ENCODE assay signal across 7 mouse cellular contexts in genomic region chr11:55470761-55471160, GRCm38 (mm10). TPM values are rescaled to one million over a fixed set of nuclear protein-coding genes. Genes with fewer than 3 reads are reported as not detected.
DNase-seq lines count a peak whose midpoint lies in the region; ATAC-seq and TF ChIP-seq lines count a peak whose summit lies in the region.

No protein-coding gene starts in this region.

- TF ChIP-seq CTCF in small intestine, adult 2 months (IDR thresholded peaks at IDR 0.05; ENCODE audit: extremely low read depth, insufficient read length, insufficient replicate concordance, low read depth, low read length), result no peak

- peaks cover 50% of the 10 kb centered on the region for H3K4me1 ChIP-seq in megakaryocyte, embryonic 14.5 days
- H3K4me1 ChIP-seq in forebrain, embryonic 12.5 days, result peaks cover 24% of the 10 kb centered on the region
- peaks cover 15% of the 10 kb centered on the region; the same call in 1 of the 2 replicates for H3K4me1 ChIP-seq in small intestine, adult 2 months (ENCODE audit: control insufficient read depth, insufficient read depth, insufficient read length, low read length)

- ATAC-seq in megakaryocyte, adult 5-6 weeks (ENCODE audit: poor library complexity, severe bottlenecking), result no peak
- no peak for ATAC-seq in forebrain, embryonic 12.5 days (ENCODE audit: low FRiP score)

- peaks cover 17% of the 10 kb centered on the region for H3K36me3 ChIP-seq in megakaryocyte, embryonic 14.5 days (replicated peaks; ENCODE audit: low read length)
- peaks cover 31% of the 10 kb centered on the region for H3K36me3 ChIP-seq in forebrain, embryonic 12.5 days (replicated peaks)
- H3K36me3 ChIP-seq in small intestine, adult 2 months (ENCODE audit: control insufficient read depth, insufficient read depth, low read length), result peaks cover 2% of the 10 kb centered on the region; the same call in 1 of the 2 replicates

- peak; percentile 30 for DNase-seq in kidney, postnatal 14 days
- DNase-seq in left cerebral cortex, postnatal 4 days, result no peak
- DNase-seq in embryo, embryonic 10 days (ENCODE audit: low spot score), result no peak

- 73% methylated on average over 8 of the region's 8 CpGs for WGBS in forebrain, embryonic 12.5 days
- 5% methylated on average over 8 of the region's 8 CpGs for WGBS in small intestine, adult 2 months

- no peak for TF ChIP-seq POLR2A in small intestine, adult 2 months (IDR thresholded peaks at IDR 0.05; ENCODE audit: low read depth, low read length)

- H3K27ac ChIP-seq in forebrain, embryonic 12.5 days, result no peak overlapping the region
- H3K27ac ChIP-seq in small intestine, adult 2 months (ENCODE audit: insufficient read depth, low read depth, low read length), result no peak overlapping the region

- H3K4me3 ChIP-seq in megakaryocyte, embryonic 14.5 days (replicated peaks), result peak overlapping the region; percentile 98
- peak overlapping the region; percentile 96 for H3K4me3 ChIP-seq in forebrain, embryonic 12.5 days (replicated peaks)
- peak overlapping the region; percentile 71 for H3K4me3 ChIP-seq in small intestine, adult 2 months (ENCODE audit: low read depth, low read length)

- no peaks in the 10 kb centered on the region for H3K9me3 ChIP-seq in megakaryocyte, embryonic 14.5 days
- H3K9me3 ChIP-seq in forebrain, embryonic 12.5 days, result no peaks in the 10 kb centered on the region

- no peaks in the 10 kb centered on the region for H3K27me3 ChIP-seq in megakaryocyte, embryonic 14.5 days (replicated peaks)
- H3K27me3 ChIP-seq in forebrain, embryonic 12.5 days, result no peaks in the 10 kb centered on the region
- H3K27me3 ChIP-seq in small intestine, adult 2 months (ENCODE audit: control insufficient read depth, insufficient read depth, low read length), result no peaks in the 10 kb centered on the region

- peak overlapping the region; percentile 98 for H3K9ac ChIP-seq in forebrain, embryonic 12.5 days

- H3K4me2 ChIP-seq in forebrain, embryonic 12.5 days, result peak overlapping the region; percentile 79

- intact Hi-C loops in left cerebral cortex, postnatal 4 days (cut with DNase I), result no loop called here

RNA-seq across cellular contexts. Expression of gene G3bp1, which starts 1.3 kb away (rescaled TPM):
- polyA plus RNA-seq in megakaryocyte, embryonic 14.5 days (2012; ENCODE audit: insufficient read depth, low replicate concordance), result 12.3 and 44.5 TPM in 2 replicates
- 29.4 and 30.7 TPM in 2 replicates for total RNA-seq in megakaryocyte, adult 5-6 weeks (2015)
- 47.8 and 50.6 TPM in 2 replicates for total RNA-seq in megakaryocyte, adult 5-6 weeks (2017)
- polyA plus RNA-seq in forebrain, embryonic 12.5 days (2016; fragmentation: Nextera tagmentation; extraction: Ambion mirVana), result 239 and 249 TPM in 2 replicates
- 5.9 and 10.4 TPM in 2 replicates for polyA plus RNA-seq in small intestine, adult 2 months (2012; rRNA removed)
- total RNA-seq in left cerebral cortex, postnatal 4 days (2021), result 10 to 100 TPM; 53.1 to 56.4 TPM

RNA-seq across cellular contexts. Expression of gene Atox1, which starts 9.7 kb away (rescaled TPM):
- polyA plus RNA-seq in megakaryocyte, embryonic 14.5 days (2012; ENCODE audit: insufficient read depth, low replicate concordance), result 110 and 126 TPM in 2 replicates
- total RNA-seq in megakaryocyte, adult 5-6 weeks (2015), result 211 and 215 TPM in 2 replicates
- 71.8 and 92.8 TPM in 2 replicates for total RNA-seq in megakaryocyte, adult 5-6 weeks (2017)
- 211 TPM in 2 replicates for polyA plus RNA-seq in forebrain, embryonic 12.5 days (2016; fragmentation: Nextera tagmentation; extraction: Ambion mirVana)
- polyA plus RNA-seq in small intestine, adult 2 months (2012; rRNA removed), result 318 and 485 TPM in 2 replicates
- total RNA-seq in left cerebral cortex, postnatal 4 days (2021), result 100 to 1,000 TPM; 124 to 130 TPM

RNA-seq across cellular contexts. Expression of gene Sparc, which starts 47.8 kb away (rescaled TPM):
- polyA plus RNA-seq in megakaryocyte, embryonic 14.5 days (2012; ENCODE audit: insufficient read depth, low replicate concordance), result 11.1 TPM in 1 of 2 replicates, not detected in the other
- 0.71 and 1.2 TPM in 2 replicates for total RNA-seq in megakaryocyte, adult 5-6 weeks (2015)
- total RNA-seq in megakaryocyte, adult 5-6 weeks (2017), result 0.57 and 1.5 TPM in 2 replicates
- polyA plus RNA-seq in forebrain, embryonic 12.5 days (2016; fragmentation: Nextera tagmentation; extraction: Ambion mirVana), result 329 and 395 TPM in 2 replicates
- 278 and 350 TPM in 2 replicates for polyA plus RNA-seq in small intestine, adult 2 months (2012; rRNA removed)
- 100 to 1,000 TPM; 228 to 243 TPM for total RNA-seq in left cerebral cortex, postnatal 4 days (2021)

Comparison
In these comparisons a context has a peak if more than half of its experiments do, and no peak if none do; other contexts are left out.
1. RNA of gene Sparc, which starts 47.8 kb away (polyA plus RNA-seq): 329 to 395 TPM in forebrain, embryonic 12.5 days and 278 to 350 TPM in small intestine, adult 2 months; 11.1 TPM in megakaryocyte, embryonic 14.5 days; every median in the first group is over 10 times any median in the second.
2. Peak in every context shown above with its lines, with median percentiles within 50 percentile points of each other: H3K4me3 ChIP-seq.